Mouse (Mus musculus): ENCODE measurements around the gene Prkar1a. TPM values are rescaled to one million over a fixed set of nuclear protein-coding genes. Genes with fewer than 3 reads are reported as not detected.

Prkar1a gene
- polyA plus RNA-seq, 1 experiment from 2014 or later: 435 TPM

- Histone ChIP-seq H3K4me1 (ENCODE audit: control insufficient read depth, insufficient read depth, low read length) (peaks cover 7% of the 10 kb centered on the region; the same call in 1 of the 2 replicates), H3K4me2 (no peak overlapping the region), H3K9ac (ENCODE audit: low read depth, low read length) (no peak overlapping the region), H3K27ac (ENCODE audit: low read depth, low read length) (no peak overlapping the region), H3K4me3 (ENCODE audit: low read depth, low read length) (no peak overlapping the region), H3K27me3 (ENCODE audit: control insufficient read depth, insufficient read depth, low read length) (no peaks in the 10 kb centered on the region), H3K9me3 (replicated peaks; ENCODE audit: control insufficient read depth, low read length) (no peaks in the 10 kb centered on the region), H3K36me3 (ENCODE audit: control insufficient read depth, insufficient read depth, low read length) (no peaks in the 10 kb centered on the region)
- WGBS (ENCODE audit: insufficient replicate concordance): 86% methylated on average over 22 of the region's 22 CpGs
- ATAC-seq (replicated peaks; ENCODE audit: insufficient number of reproducible peaks, low FRiP score, low TSS enrichment): no peak
Measured at GRCm38 (mm10) chr11:109704311-109705205, 55.4 kb downstream of the Prkar1a start.

GRCm38 (mm10) chr11:109705336-109706054, 56.3 kb downstream of the Prkar1a start:
- H3K4me2 ChIP-seq: peak overlapping the region; percentile 50
- 61% methylated on average over 9 of the region's 9 CpGs for WGBS (ENCODE audit: insufficient replicate concordance)
- no peak overlapping the region; the same call in 1 of the 2 replicates for H3K9ac ChIP-seq (ENCODE audit: low read depth, low read length)
- ATAC-seq (replicated peaks; ENCODE audit: insufficient number of reproducible peaks, low FRiP score, low TSS enrichment): no peak
- no peaks in the 10 kb centered on the region for H3K36me3 ChIP-seq (ENCODE audit: control insufficient read depth, insufficient read depth, low read length)
- H3K4me3 ChIP-seq (ENCODE audit: low read depth, low read length): no peak overlapping the region
- H3K9me3 ChIP-seq (replicated peaks; ENCODE audit: control insufficient read depth, low read length): no peaks in the 10 kb centered on the region
- H3K4me1 ChIP-seq (ENCODE audit: control insufficient read depth, insufficient read depth, low read length): peaks cover 7% of the 10 kb centered on the region; the same call in 1 of the 2 replicates
- no peak overlapping the region; the same call in 1 of the 2 replicates for H3K27ac ChIP-seq (ENCODE audit: low read depth, low read length)
- no peaks in the 10 kb centered on the region for H3K27me3 ChIP-seq (ENCODE audit: control insufficient read depth, insufficient read depth, low read length)

- H3K4me2 ChIP-seq: peak overlapping the region; percentile 50
- H3K27ac ChIP-seq (ENCODE audit: low read depth, low read length): no peak overlapping the region
- no peaks in the 10 kb centered on the region for H3K36me3 ChIP-seq (ENCODE audit: control insufficient read depth, insufficient read depth, low read length)
- WGBS (ENCODE audit: insufficient replicate concordance): 12% methylated on average over 9 of the region's 9 CpGs
- no peak overlapping the region for H3K9ac ChIP-seq (ENCODE audit: low read depth, low read length)
- 0 out of 2 replicates have a peak, but pooled peaks have one; percentile 39 for ATAC-seq (replicated peaks; ENCODE audit: insufficient number of reproducible peaks, low FRiP score, low TSS enrichment)
- peaks cover 7% of the 10 kb centered on the region; the same call in 1 of the 2 replicates for H3K4me1 ChIP-seq (ENCODE audit: control insufficient read depth, insufficient read depth, low read length)
- no peaks in the 10 kb centered on the region for H3K9me3 ChIP-seq (replicated peaks; ENCODE audit: control insufficient read depth, low read length)
- no peak overlapping the region for H3K4me3 ChIP-seq (ENCODE audit: low read depth, low read length)
- no peaks in the 10 kb centered on the region for H3K27me3 ChIP-seq (ENCODE audit: control insufficient read depth, insufficient read depth, low read length)
Measured at GRCm38 (mm10) chr11:109706055-109706412, 56.8 kb downstream of the Prkar1a start.

- Histone ChIP-seq H3K9ac (ENCODE audit: low read depth, low read length) (no peak overlapping the region), H3K36me3 (ENCODE audit: control insufficient read depth, insufficient read depth, low read length) (no peaks in the 10 kb centered on the region), H3K4me3 (ENCODE audit: low read depth, low read length) (no peak overlapping the region), H3K27me3 (ENCODE audit: control insufficient read depth, insufficient read depth, low read length) (no peaks in the 10 kb centered on the region), H3K9me3 (replicated peaks; ENCODE audit: control insufficient read depth, low read length) (no peaks in the 10 kb centered on the region), H3K27ac (ENCODE audit: low read depth, low read length) (no peak overlapping the region), H3K4me1 (ENCODE audit: control insufficient read depth, insufficient read depth, low read length) (peaks cover 7% of the 10 kb centered on the region; the same call in 1 of the 2 replicates), H3K4me2 (no peak overlapping the region)
- WGBS (ENCODE audit: insufficient replicate concordance): 81% methylated on average over 4 of the region's 4 CpGs
- no peak for ATAC-seq (replicated peaks; ENCODE audit: insufficient number of reproducible peaks, low FRiP score, low TSS enrichment)
Measured at GRCm38 (mm10) chr11:109706586-109706985, 57.4 kb downstream of the Prkar1a start.

GRCm38 (mm10) chr11:109707442-109707841, 58.2 kb downstream of the Prkar1a start:
- no peaks in the 10 kb centered on the region for H3K9me3 ChIP-seq (replicated peaks; ENCODE audit: control insufficient read depth, low read length)
- no peaks in the 10 kb centered on the region for H3K36me3 ChIP-seq (ENCODE audit: control insufficient read depth, insufficient read depth, low read length)
- no peak overlapping the region for H3K9ac ChIP-seq (ENCODE audit: low read depth, low read length)
- no peak for ATAC-seq (replicated peaks; ENCODE audit: insufficient number of reproducible peaks, low FRiP score, low TSS enrichment)
- H3K27me3 ChIP-seq (ENCODE audit: control insufficient read depth, insufficient read depth, low read length): no peaks in the 10 kb centered on the region
- H3K4me1 ChIP-seq (ENCODE audit: control insufficient read depth, insufficient read depth, low read length): peaks cover 7% of the 10 kb centered on the region; the same call in 1 of the 2 replicates
- H3K4me2 ChIP-seq: no peak overlapping the region
- 64% methylated on average over 3 of the region's 3 CpGs for WGBS (ENCODE audit: insufficient replicate concordance)
- H3K27ac ChIP-seq (ENCODE audit: low read depth, low read length): no peak overlapping the region
- H3K4me3 ChIP-seq (ENCODE audit: low read depth, low read length): no peak overlapping the region

- Histone ChIP-seq H3K27ac (ENCODE audit: low read depth, low read length) (no peak overlapping the region), H3K4me1 (ENCODE audit: control insufficient read depth, insufficient read depth, low read length) (peaks cover 7% of the 10 kb centered on the region; the same call in 1 of the 2 replicates), H3K36me3 (ENCODE audit: control insufficient read depth, insufficient read depth, low read length) (no peaks in the 10 kb centered on the region), H3K9ac (ENCODE audit: low read depth, low read length) (no peak overlapping the region), H3K9me3 (replicated peaks; ENCODE audit: control insufficient read depth, low read length) (no peaks in the 10 kb centered on the region), H3K4me2 (no peak overlapping the region), H3K27me3 (ENCODE audit: control insufficient read depth, insufficient read depth, low read length) (no peaks in the 10 kb centered on the region), H3K4me3 (ENCODE audit: low read depth, low read length) (no peak overlapping the region)
- WGBS (ENCODE audit: insufficient replicate concordance): 90% methylated on average over 4 of the region's 4 CpGs
- ATAC-seq (replicated peaks; ENCODE audit: insufficient number of reproducible peaks, low FRiP score, low TSS enrichment): no peak
Measured at GRCm38 (mm10) chr11:109708786-109709185, 59.6 kb downstream of the Prkar1a start.

- ATAC-seq (replicated peaks; ENCODE audit: insufficient number of reproducible peaks, low FRiP score, low TSS enrichment): no peak
- H3K27me3 ChIP-seq (ENCODE audit: control insufficient read depth, insufficient read depth, low read length): no peaks in the 10 kb centered on the region
- H3K4me3 ChIP-seq (ENCODE audit: low read depth, low read length): no peak overlapping the region
- H3K9me3 ChIP-seq (replicated peaks; ENCODE audit: control insufficient read depth, low read length): no peaks in the 10 kb centered on the region
- WGBS (ENCODE audit: insufficient replicate concordance): 80% methylated on average over 5 of the region's 5 CpGs
- no peak overlapping the region for H3K27ac ChIP-seq (ENCODE audit: low read depth, low read length)
- no peaks in the 10 kb centered on the region for H3K36me3 ChIP-seq (ENCODE audit: control insufficient read depth, insufficient read depth, low read length)
- no peak overlapping the region for H3K9ac ChIP-seq (ENCODE audit: low read depth, low read length)
- no peak overlapping the region for H3K4me2 ChIP-seq
- H3K4me1 ChIP-seq (ENCODE audit: control insufficient read depth, insufficient read depth, low read length): peaks cover 7% of the 10 kb centered on the region; the same call in 1 of the 2 replicates
Measured at GRCm38 (mm10) chr11:109709501-109709900, 60.3 kb downstream of the Prkar1a start.

- Histone ChIP-seq H3K9me3 (replicated peaks; ENCODE audit: control insufficient read depth, low read length) (no peaks in the 10 kb centered on the region), H3K4me2 (no peak overlapping the region), H3K36me3 (ENCODE audit: control insufficient read depth, insufficient read depth, low read length) (no peaks in the 10 kb centered on the region), H3K27me3 (ENCODE audit: control insufficient read depth, insufficient read depth, low read length) (no peaks in the 10 kb centered on the region), H3K27ac (ENCODE audit: low read depth, low read length) (no peak overlapping the region), H3K4me1 (ENCODE audit: control insufficient read depth, insufficient read depth, low read length) (no peaks in the 10 kb centered on the region), H3K4me3 (ENCODE audit: low read depth, low read length) (no peak overlapping the region), H3K9ac (ENCODE audit: low read depth, low read length) (no peak overlapping the region)
- no peak for ATAC-seq (replicated peaks; ENCODE audit: insufficient number of reproducible peaks, low FRiP score, low TSS enrichment)
- 83% methylated on average over 17 of the region's 17 CpGs for WGBS (ENCODE audit: insufficient replicate concordance)
Measured at GRCm38 (mm10) chr11:109714341-109715247, 65.4 kb downstream of the Prkar1a start.

Measured in heart, embryonic 11.5 days (tissue).